Mouse (Mus musculus): Measurements from ENCODE around the gene Slc30a1. TPM values are rescaled to one million over a fixed set of nuclear protein-coding genes. Genes with fewer than 3 reads are reported as not detected.
A peak's percentile ranks its signal among the peaks of the same experiment; 100 is the strongest.

The Slc30a1 gene
- polyA plus RNA-seq (2012; ENCODE audit: insufficient read depth, low replicate concordance), result 22.9 and 46.4 TPM in 2 replicates

- TF ChIP-seq GATA1 (IDR thresholded peaks at IDR 0.05; ENCODE audit: borderline replicate concordance, low read length), result no peak
- TF ChIP-seq FLI1 (IDR thresholded peaks at IDR 0.05; ENCODE audit: low read length), result no peak
- peaks cover 7% of the 10 kb centered on the region for H3K27me3 ChIP-seq (replicated peaks)
- no peaks in the 10 kb centered on the region for H3K9me3 ChIP-seq
- peak within 1 kb of the TSS; percentile 100 for H3K4me3 ChIP-seq (replicated peaks)
- peaks cover 46% of the 10 kb centered on the region for H3K36me3 ChIP-seq (replicated peaks; ENCODE audit: low read length)
- peaks cover 72% of the 10 kb centered on the region for H3K4me1 ChIP-seq
These were observed at the start of gene Slc30a1 for GRCm38 (mm10) chr1:191906571-191907430. Gene Slc30a1 (plus strand): TSS chr1:191906767.

GRCm38 (mm10) chr1:191856886-191857651, 49.5 kb upstream of the Slc30a1 start:
- Histone ChIP-seq H3K9me3 (peaks cover 17% of the 10 kb centered on the region), H3K36me3 (replicated peaks; ENCODE audit: low read length) (peaks cover 37% of the 10 kb centered on the region), H3K4me3 (replicated peaks) (no peak overlapping the region), H3K4me1 (peaks cover 92% of the 10 kb centered on the region), H3K27me3 (replicated peaks) (peaks cover 6% of the 10 kb centered on the region)
- no peak for TF ChIP-seq FLI1 (IDR thresholded peaks at IDR 0.05; ENCODE audit: low read length)
- no peak for TF ChIP-seq GATA1 (IDR thresholded peaks at IDR 0.05; ENCODE audit: borderline replicate concordance, low read length)

GRCm38 (mm10) chr1:191858136-191858535, 48.4 kb upstream of the Slc30a1 start:
- Histone ChIP-seq H3K27me3 (replicated peaks) (peaks cover 7% of the 10 kb centered on the region), H3K36me3 (replicated peaks; ENCODE audit: low read length) (peaks cover 26% of the 10 kb centered on the region), H3K4me1 (peaks cover 92% of the 10 kb centered on the region)

GRCm38 (mm10) chr1:191859847-191860246, 46.7 kb upstream of the Slc30a1 start:
- TF ChIP-seq FLI1 (IDR thresholded peaks at IDR 0.05; ENCODE audit: low read length), result no peak
- TF ChIP-seq GATA1 (IDR thresholded peaks at IDR 0.05; ENCODE audit: borderline replicate concordance, low read length), result no peak
- Histone ChIP-seq H3K9me3 (peaks cover 17% of the 10 kb centered on the region), H3K4me1 (peaks cover 92% of the 10 kb centered on the region), H3K36me3 (replicated peaks; ENCODE audit: low read length) (peaks cover 12% of the 10 kb centered on the region), H3K4me3 (replicated peaks) (no peak overlapping the region), H3K27me3 (replicated peaks) (peaks cover 10% of the 10 kb centered on the region)

More at GRCm38 (mm10) chr1:191858136-191858535, 48.4 kb upstream of the Slc30a1 start:
- Histone ChIP-seq H3K4me3 (replicated peaks) (no peak overlapping the region), H3K9me3 (peaks cover 17% of the 10 kb centered on the region)
- TF ChIP-seq GATA1 (IDR thresholded peaks at IDR 0.05; ENCODE audit: borderline replicate concordance, low read length) (no peak), FLI1 (IDR thresholded peaks at IDR 0.05; ENCODE audit: low read length) (no peak)

- Histone ChIP-seq H3K36me3 (replicated peaks; ENCODE audit: low read length) (peaks cover 17% of the 10 kb centered on the region), H3K4me3 (replicated peaks) (no peak overlapping the region), H3K9me3 (peaks cover 25% of the 10 kb centered on the region), H3K4me1 (peaks cover 91% of the 10 kb centered on the region), H3K27me3 (replicated peaks) (peaks cover 11% of the 10 kb centered on the region)
- no peak for TF ChIP-seq GATA1 (IDR thresholded peaks at IDR 0.05; ENCODE audit: borderline replicate concordance, low read length)
These were observed 45.3 kb upstream of the Slc30a1 start for GRCm38 (mm10) chr1:191861247-191861646.

GRCm38 (mm10) chr1:191863833-191864550, 42.6 kb upstream of the Slc30a1 start:
- H3K4me1 ChIP-seq, result peaks cover 73% of the 10 kb centered on the region
- peaks cover 15% of the 10 kb centered on the region for H3K27me3 ChIP-seq (replicated peaks)
- peaks cover 11% of the 10 kb centered on the region for H3K36me3 ChIP-seq (replicated peaks; ENCODE audit: low read length)
- TF ChIP-seq GATA1 (IDR thresholded peaks at IDR 0.05; ENCODE audit: borderline replicate concordance, low read length), result no peak
- H3K4me3 ChIP-seq (replicated peaks), result no peak overlapping the region
- H3K9me3 ChIP-seq, result peaks cover 14% of the 10 kb centered on the region

GRCm38 (mm10) chr1:191864551-191865027, 42.0 kb upstream of the Slc30a1 start:
- Histone ChIP-seq H3K4me3 (replicated peaks) (peak overlapping the region; percentile 18), H3K36me3 (replicated peaks; ENCODE audit: low read length) (peaks cover 5% of the 10 kb centered on the region), H3K9me3 (peaks cover 9% of the 10 kb centered on the region), H3K4me1 (peaks cover 74% of the 10 kb centered on the region), H3K27me3 (replicated peaks) (peaks cover 16% of the 10 kb centered on the region)
- TF ChIP-seq GATA1 (IDR thresholded peaks at IDR 0.05; ENCODE audit: borderline replicate concordance, low read length) (no peak), FLI1 (IDR thresholded peaks at IDR 0.05; ENCODE audit: low read length) (no peak)

GRCm38 (mm10) chr1:191872076-191872710, 34.4 kb upstream of the Slc30a1 start:
- Histone ChIP-seq H3K4me3 (replicated peaks) (no peak overlapping the region), H3K27me3 (replicated peaks) (peaks cover 10% of the 10 kb centered on the region), H3K9me3 (no peaks in the 10 kb centered on the region), H3K4me1 (peaks cover 67% of the 10 kb centered on the region), H3K36me3 (replicated peaks; ENCODE audit: low read length) (no peaks in the 10 kb centered on the region)
- TF ChIP-seq GATA1 (IDR thresholded peaks at IDR 0.05; ENCODE audit: borderline replicate concordance, low read length) (no peak), FLI1 (IDR thresholded peaks at IDR 0.05; ENCODE audit: low read length) (no peak)

GRCm38 (mm10) chr1:191875006-191875405, 31.6 kb upstream of the Slc30a1 start:
- H3K9me3 ChIP-seq, result no peaks in the 10 kb centered on the region
- peaks cover 9% of the 10 kb centered on the region for H3K27me3 ChIP-seq (replicated peaks)
- peaks cover 81% of the 10 kb centered on the region for H3K4me1 ChIP-seq
- TF ChIP-seq GATA1 (IDR thresholded peaks at IDR 0.05; ENCODE audit: borderline replicate concordance, low read length), result no peak
- TF ChIP-seq FLI1 (IDR thresholded peaks at IDR 0.05; ENCODE audit: low read length), result no peak
- H3K4me3 ChIP-seq (replicated peaks), result no peak overlapping the region
- H3K36me3 ChIP-seq (replicated peaks; ENCODE audit: low read length), result peaks cover 2% of the 10 kb centered on the region
